Comparison of ENCODE assay signal across 13 mouse cellular contexts in the genomic region with DNA sequence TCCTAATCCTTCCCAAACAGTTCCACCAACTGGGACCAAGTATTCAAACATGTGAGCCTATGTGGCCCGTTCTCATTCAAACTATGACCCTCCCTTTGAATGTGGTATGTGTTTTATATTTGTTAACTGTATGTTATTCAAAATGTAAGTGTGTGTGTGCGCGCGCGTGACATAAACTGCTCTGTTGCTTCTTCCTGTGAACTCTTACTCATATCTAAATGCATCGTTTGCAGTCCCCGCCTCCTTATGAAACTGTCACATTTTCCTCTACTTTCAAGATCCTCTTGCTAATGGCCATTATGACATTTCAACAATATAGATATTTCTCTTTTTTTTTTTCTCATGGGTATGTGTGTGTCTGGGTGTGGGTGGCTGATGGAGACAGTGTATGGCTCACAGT.
DNase-seq lines count a peak whose midpoint lies in the region; ATAC-seq lines count a peak whose summit lies in the region.
"Had no signal": no experiment of that assay in that cellular context is flagged by ENCODE, and none has a peak within 500 bp of the region (broad histone marks: within the 10 kb centered on the region; RNA-seq: fewer than 3 reads in every experiment).

No protein-coding gene starts in this region.

- DNase-seq in CD4-positive, CD25-positive, alpha-beta regulatory T cell, adult 2 months (ENCODE audit: low read depth, low spot score) = peak; percentile 21
- peak; percentile 11 for DNase-seq in A20 (ENCODE audit: low read depth, low spot score)
- no peak for DNase-seq in left cerebral cortex, adult 18-20 months (ENCODE audit: low spot score in 2 of 2)
- no peak for DNase-seq in frontal cortex, postnatal 25 days (ENCODE audit: low spot score in 2 of 2)
- DNase-seq: adrenal gland, postnatal 10 days; cerebellum, adult 11 months; cerebellum, adult 8-10 months; cerebellum, postnatal 14 days; gastrocnemius, postnatal 14 days had no signal

- ATAC-seq in CD4-positive, CD25-positive, alpha-beta regulatory T cell, adult 4 months = no peak
- peak; percentile 61 for ATAC-seq in megakaryocyte, adult 5-6 weeks (ENCODE audit: poor library complexity, severe bottlenecking)
- ATAC-seq in neutrophil, adult 5-6 weeks (ENCODE audit: extremely low read depth, insufficient number of reproducible peaks, low FRiP score, poor library complexity, severe bottlenecking) = peak; percentile 21; the same call in 1 of the 2 replicates
- ATAC-seq: forebrain, embryonic 15.5 days had no signal

Comparison
In these comparisons a context has a peak if more than half of its experiments do, and no peak if none do; other contexts are left out.
1. DNase-seq: peak in CD4-positive, CD25-positive, alpha-beta regulatory T cell, adult 2 months (single experiment) and A20 (single experiment); none in left cerebral cortex, adult 18-20 months (0 of 2) and frontal cortex, postnatal 25 days (0 of 2).